Mouse (Mus musculus) CD4-positive helper T cell, adult 2 months (primary cell): ENCODE results near the gene Erg28.

ENCODE experiments used
- DNase-seq: peaks from one replicate; pipeline ENCODE4 v3.0.0-alpha.2; 2012; ENCODE audit warnings: low read depth, missing footprints, low spot score

Gene Erg28

GRCm38 (mm10) chr12:85813599-85813998, 10.8 kb downstream of the Erg28 start:
- DNase-seq = no peak

GRCm38 (mm10) chr12:85811676-85812075, 12.7 kb downstream of the Erg28 start:
- no peak for DNase-seq

- no peak for DNase-seq
These were observed 13.4 kb downstream of the Erg28 start for GRCm38 (mm10) chr12:85810959-85811358.

- DNase-seq = no peak
These were observed 14.6 kb downstream of the Erg28 start for GRCm38 (mm10) chr12:85809726-85810125.

- DNase-seq = no peak
These were observed 24.3 kb downstream of the Erg28 start for GRCm38 (mm10) chr12:85800031-85800430.

- DNase-seq = no peak
These were observed 28.8 kb downstream of the Erg28 start for GRCm38 (mm10) chr12:85795551-85795950.

GRCm38 (mm10) chr12:85794094-85794493, 30.3 kb downstream of the Erg28 start:
- no peak for DNase-seq

GRCm38 (mm10) chr12:85792821-85793346, 31.5 kb downstream of the Erg28 start:
- no peak for DNase-seq

- DNase-seq = no peak
These were observed 32.2 kb downstream of the Erg28 start for GRCm38 (mm10) chr12:85792158-85792557.

GRCm38 (mm10) chr12:85784916-85785815, 39.2 kb downstream of the Erg28 start:
- DNase-seq = no peak

- DNase-seq = no peak
These were observed 42.7 kb downstream of the Erg28 start for GRCm38 (mm10) chr12:85781606-85782005.

- no peak for DNase-seq
These were observed 44.6 kb downstream of the Erg28 start for GRCm38 (mm10) chr12:85779707-85780106.

- DNase-seq = no peak
These were observed 45.4 kb downstream of the Erg28 start for GRCm38 (mm10) chr12:85778962-85779361.

GRCm38 (mm10) chr12:85771356-85771755, 53.0 kb downstream of the Erg28 start:
- DNase-seq = no peak

- DNase-seq = no peak
These were observed 56.6 kb downstream of the Erg28 start for GRCm38 (mm10) chr12:85767750-85768149.

- no peak for DNase-seq
These were observed 58.1 kb downstream of the Erg28 start for GRCm38 (mm10) chr12:85766287-85766686.
